Mouse (Mus musculus) urinary bladder, postnatal 14 days (tissue): ENCODE data around the gene Tmem127.
"Not testable (repeated sequence)": the region's sequence is repeated elsewhere in the genome, so short reads cannot be mapped to it uniquely, and the experiment has no call there.

Experiments
- DNase-seq: peaks from one replicate; pipeline ENCODE4 v3.0.0; 2021; ENCODE audit warnings: low spot score

Tmem127 gene

DNA sequence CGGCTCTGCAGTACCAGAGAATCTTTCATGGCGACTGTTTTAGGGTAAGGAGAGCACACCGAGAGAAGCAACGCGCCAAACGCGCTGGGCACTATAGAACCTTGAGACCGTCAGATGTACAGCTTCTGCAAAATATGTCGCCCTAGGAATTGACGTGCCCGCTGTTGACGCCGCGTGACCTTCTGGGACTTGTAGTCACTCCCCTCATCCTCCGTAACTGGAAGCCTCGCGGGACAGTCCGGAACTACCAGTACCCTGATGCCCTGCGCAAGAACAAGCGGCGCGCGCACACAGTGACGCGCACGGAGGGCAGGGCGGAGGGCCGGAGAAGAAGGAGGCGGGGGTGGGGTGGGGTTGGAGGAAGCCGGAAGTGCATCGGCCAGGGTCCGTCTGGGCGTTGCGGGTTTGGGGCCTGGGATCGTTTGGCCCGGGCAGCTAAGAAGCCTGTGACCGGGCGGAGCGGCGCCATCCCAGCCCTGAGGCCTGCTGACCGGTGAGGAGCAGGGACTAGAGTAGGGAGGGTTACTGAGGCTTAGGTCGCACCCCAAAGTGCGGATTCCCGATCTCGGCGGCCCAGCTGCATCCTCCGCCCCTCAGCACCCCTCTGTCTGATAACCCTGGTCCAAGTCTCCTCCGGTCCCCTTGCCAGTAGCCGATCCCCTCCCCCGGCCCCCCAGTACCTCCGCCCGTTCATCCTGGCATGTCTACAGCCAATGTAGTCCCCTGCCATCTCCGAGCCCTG is at the start of gene Tmem127, which contains the start of gene Ciao1:
Tmem127 (plus strand) TSS at position 317 of the 742 bp plus-strand sequence.
Ciao1 (minus strand) TSS at position 225 of the 742 bp plus-strand sequence.
- peak; percentile 98 for DNase-seq

GRCm38 (mm10) chr2:127204932-127205331 is 42.8 kb upstream of the Tmem127 start:
- DNase-seq, result peak; percentile 49

DNA sequence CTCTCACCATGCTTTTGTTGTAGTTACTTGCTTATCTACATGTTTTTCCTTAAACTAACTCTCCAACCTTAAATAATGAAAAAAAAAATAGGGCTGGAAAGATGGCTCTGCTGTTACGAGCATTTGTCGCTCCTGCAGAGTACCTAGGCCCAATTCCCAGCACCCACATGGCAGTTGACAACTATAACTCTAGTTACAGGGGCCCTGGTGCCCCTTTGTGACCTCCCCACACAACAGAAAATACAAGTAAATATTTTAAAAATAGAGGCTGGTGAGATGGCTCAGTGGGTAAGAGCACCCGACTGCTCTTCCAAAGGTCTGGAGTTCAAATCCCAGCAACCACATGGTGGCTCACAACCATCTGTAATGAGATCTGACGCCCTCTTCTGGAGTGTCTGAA is 41.8 kb upstream of the Tmem127 start:
- DNase-seq, result not testable (repeated sequence)

- no peak for DNase-seq
Observed at GRCm38 (mm10) chr2:127206916-127207315, 40.8 kb upstream of the Tmem127 start.

DNA sequence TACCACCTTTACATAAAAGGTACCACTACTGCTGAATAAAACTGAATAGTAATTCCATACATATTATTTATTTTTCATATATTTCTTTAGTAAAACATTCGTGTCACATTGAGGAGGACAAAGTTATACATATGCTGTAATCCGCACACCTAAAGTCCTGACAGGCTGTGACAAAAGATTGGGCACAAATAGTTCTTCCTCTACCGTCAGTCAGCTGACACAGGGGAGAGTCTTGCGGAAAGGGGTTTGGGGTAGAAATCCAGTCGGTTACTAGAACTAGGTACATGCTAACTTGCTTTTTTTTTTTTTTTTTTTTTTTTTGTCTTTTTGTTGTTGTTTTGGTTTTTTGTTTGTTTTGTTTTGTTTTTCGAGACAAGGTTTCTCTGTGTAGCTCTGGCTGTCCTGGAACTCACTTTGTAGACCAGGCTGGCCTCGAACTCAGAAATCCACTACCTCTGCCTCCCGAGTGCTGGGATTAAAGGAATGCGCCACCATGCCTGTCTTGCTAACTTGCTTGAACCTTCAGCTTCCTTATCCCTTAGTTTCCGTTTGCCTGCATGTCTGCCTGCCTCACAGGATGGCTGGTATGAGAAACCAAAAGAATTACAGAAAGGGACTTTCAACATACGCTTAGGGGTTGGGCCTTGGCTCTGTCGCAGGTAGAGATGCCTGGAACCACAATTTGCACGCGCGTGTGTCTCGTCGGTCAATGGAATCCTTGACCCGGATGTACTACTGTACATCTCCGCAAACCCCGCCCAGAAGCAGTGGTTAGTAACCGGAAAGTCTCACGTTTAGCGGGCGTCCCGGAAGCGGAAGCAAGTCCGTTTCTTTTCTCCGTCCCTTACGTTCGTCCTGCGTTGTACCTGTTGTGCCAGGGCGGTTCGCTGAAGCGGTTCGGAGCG is 39.9 kb upstream of the Tmem127 start, which contains the start of the genes 1810024B03Rik and Snrnp200:
1810024B03Rik (minus strand) TSS at position 734 of the 905 bp plus-strand sequence.
Snrnp200 (plus strand) TSS at position 840 of the 905 bp plus-strand sequence.
- DNase-seq, result peak; percentile 94

GRCm38 (mm10) chr2:127208452-127208769 is 39.3 kb upstream of the Tmem127 start:
- no peak for DNase-seq

DNA sequence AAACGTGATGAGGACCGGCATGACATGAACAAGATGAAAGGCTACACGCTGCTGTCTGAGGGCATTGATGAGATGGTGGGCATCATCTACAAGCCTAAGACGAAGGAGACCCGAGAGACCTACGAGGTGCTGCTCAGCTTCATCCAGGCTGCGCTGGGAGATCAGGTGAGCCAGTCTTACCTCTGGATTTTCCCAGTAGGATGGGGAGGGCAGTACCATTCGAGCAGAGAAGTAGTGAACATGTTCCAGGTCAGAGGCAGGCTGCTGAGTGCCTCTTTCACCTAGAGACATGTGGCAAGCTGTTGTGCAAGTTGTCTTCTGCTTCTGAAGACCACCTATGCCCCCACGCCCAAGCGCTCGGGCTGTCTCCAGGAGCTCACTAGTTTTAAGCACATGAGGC is 37.0 kb upstream of the Tmem127 start:
- no peak for DNase-seq

GRCm38 (mm10) chr2:127217746-127218145 is 30.0 kb upstream of the Tmem127 start:
- no peak for DNase-seq

GRCm38 (mm10) chr2:127225261-127225660 is 22.4 kb upstream of the Tmem127 start:
- DNase-seq, result no peak

- DNase-seq, result no peak
Observed at GRCm38 (mm10) chr2:127237897-127238610, 9.7 kb upstream of the Tmem127 start.

- DNase-seq, result no peak
Observed at GRCm38 (mm10) chr2:127240065-127240464, 7.6 kb upstream of the Tmem127 start.

DNA sequence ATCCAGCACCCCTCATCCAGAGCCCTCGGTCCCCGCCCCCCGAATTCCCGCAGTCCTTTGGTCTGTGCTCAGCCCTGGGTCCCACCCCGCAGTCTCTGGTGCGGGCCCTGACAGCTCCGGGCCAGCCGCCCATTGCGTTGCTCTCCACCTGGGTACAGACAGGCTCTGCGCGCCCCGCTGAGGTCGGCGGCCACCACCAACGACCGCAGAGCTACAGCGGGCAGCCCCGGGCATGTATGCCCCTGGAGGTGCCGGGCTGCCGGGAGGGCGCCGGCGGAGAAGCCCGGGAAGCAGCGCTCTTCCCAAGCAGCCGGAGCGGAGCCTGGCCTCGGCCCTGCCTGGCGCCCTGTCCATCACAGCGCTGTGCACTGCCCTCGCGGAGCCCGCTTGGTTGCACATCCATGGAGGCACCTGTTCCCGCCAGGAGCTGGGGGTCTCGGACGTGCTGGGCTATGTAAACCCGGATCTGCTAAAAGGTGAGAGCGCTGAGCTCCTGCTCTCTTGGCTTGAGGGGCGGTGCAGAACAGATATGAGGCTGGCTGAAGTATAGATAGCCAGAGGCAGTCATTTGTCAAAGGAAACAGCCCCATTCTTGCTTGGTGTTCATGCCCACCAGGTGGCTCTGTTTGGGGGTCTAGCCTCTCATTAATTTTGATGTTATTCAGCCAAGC is 761 bp downstream of the Tmem127 start:
- DNase-seq, result peak; percentile 38

DNA sequence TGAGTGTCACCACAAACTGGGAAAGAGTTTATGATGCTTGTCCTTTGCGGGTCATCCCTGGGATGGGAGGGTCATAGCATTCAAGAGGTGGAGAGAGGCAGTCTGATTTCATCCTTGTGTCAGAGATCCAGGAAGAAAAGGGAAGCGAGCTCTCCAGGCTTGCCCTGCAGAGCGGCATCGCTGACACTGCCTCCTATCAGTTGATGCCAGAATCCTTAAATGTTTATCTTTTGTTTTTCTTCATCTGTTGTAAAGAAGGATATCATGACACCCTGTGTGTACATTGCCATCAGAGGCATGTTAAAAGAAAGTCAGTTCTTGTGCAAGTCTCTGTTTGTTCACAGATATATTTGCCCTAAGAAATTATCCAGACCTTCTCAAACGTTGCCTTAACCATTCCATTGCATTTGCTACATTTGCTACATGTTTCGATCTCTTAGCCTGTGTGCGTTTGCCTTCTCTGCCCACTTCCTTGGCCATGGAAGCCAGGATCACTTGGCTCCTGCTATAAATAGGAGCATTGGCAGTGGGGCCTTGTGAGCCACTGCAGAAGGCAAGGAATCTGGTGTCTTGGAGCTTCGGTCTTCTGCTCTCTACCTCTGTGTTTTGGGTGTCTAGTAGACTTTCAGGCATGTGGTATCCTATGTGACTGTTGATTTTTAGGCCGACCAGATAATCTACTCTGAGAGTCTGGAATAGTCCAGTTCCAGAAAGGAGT is 2.7 kb downstream of the Tmem127 start:
- DNase-seq, result no peak

DNA sequence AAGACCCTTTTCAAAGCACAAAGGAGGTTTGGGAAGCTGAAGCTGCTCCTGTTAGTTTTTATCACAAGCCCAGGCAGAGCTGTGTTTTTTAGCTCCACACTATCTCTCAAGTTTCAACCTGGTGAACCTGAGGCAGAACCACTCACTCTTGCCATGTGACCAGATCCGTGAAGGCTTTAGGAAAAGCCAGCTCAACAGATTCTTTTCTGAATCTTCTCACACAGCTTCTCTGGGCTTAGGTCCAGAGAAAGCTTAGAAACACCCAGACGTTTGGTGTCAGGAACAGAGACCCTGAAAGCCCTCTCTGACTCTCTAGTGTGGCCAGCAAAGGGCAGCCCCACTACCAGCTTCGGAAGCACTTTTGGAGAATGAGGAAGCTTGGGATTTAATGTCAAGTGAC is 3.7 kb downstream of the Tmem127 start:
- no peak for DNase-seq

DNA sequence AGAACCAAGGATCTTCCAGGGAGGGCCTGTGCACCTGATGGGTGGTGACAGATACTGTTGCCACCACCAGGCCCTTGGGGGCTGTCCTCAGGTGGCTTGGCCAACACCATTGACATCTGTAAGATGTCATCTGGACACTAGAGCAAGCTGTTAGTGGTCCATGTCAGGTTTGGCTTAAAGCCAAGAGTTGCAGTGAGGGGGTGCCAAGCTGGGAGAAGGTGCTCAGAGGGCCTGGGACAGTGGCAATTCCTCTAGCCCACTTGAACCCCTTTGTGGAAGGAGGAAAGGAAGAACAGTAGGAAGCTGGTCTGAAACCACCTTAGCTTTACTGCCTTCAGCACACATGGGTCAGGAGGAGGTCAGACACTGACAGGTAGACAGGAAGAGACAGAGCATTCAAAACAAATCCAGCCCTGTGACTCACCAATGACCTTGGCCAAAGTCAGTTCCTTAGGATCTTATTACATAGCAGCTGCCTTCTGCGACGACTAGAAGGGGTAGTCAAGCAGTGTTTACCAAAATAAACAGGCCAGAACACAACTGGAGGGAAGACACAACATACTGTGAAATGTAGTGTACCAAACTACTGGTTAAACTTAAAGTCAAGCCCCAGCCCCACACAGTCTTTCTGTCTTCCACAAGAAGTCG is 4.3 kb downstream of the Tmem127 start:
- DNase-seq, result peak; percentile 8

DNA sequence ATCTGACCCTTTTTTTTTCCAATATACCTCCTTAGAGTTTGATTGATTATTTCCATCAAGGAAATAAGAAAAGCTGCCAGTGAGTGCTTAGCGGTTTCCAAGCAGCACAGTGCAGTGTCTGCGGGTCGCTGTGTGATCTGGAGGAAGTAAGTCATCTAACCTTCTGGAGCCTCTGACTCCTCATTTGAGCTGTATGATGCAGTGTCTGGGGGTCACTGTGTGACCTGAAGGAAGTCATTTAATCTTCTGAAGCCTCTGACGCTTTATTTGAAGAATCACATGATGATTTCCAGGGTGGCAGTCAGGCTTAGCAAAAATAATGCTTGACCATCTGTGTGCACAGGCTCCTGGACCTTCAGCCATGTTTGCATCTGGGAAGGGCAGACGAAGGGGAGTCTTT is 5.1 kb downstream of the Tmem127 start:
- DNase-seq, result no peak

- no peak for DNase-seq
Observed at GRCm38 (mm10) chr2:127254604-127255134, 7.0 kb downstream of the Tmem127 start.

DNA sequence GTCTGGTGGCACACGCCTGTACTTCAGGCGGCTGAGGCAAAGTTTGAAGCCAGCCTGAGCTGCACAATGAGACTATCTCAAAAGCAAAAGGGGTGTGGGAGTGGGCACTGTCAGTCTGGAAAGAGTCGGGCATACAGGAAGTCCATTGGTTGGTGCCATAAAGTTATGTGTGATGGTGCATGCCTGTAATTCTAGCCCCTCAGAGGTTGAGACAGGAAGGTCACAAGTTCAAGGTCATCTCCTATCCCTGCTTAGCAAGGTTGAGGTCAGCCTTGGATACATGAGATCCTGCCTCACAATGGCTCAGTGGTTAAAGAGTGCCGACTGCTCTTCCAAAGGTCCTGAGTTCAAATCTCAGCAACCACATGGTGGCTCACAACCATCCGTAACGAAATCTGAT is 7.6 kb downstream of the Tmem127 start:
- DNase-seq, result no peak

GRCm38 (mm10) chr2:127259340-127259739 is 11.6 kb downstream of the Tmem127 start:
- DNase-seq, result no peak

GRCm38 (mm10) chr2:127262480-127262879 is 14.8 kb downstream of the Tmem127 start:
- DNase-seq, result no peak
